Mouse (Mus musculus): ENCODE measurements around the gene Meis2. TPM values are rescaled to one million over a fixed set of nuclear protein-coding genes. Genes with fewer than 3 reads are reported as not detected.

The Meis2 gene
- polyA plus RNA-seq, 1 experiment from 2014 or later: 92.0 TPM

- peak; percentile 61 for ATAC-seq (ENCODE audit: low read depth)
- peaks cover 16% of the 10 kb centered on the region for H3K4me1 ChIP-seq (replicated peaks)
These were observed 252.3 kb downstream of the Meis2 start for GRCm38 (mm10) chr2:115813316-115813715.

More at GRCm38 (mm10) chr2:115813316-115813715, 252.3 kb downstream of the Meis2 start:
- Histone ChIP-seq H3K9ac (no peak overlapping the region), H3K27ac (replicated peaks) (no peak overlapping the region), H3K9me3 (no peaks in the 10 kb centered on the region), H3K4me2 (peak overlapping the region; percentile 49), H3K36me3 (no peaks in the 10 kb centered on the region), H3K27me3 (no peaks in the 10 kb centered on the region), H3K4me3 (no peak overlapping the region)
- 11% methylated on average over 11 of the region's 11 CpGs for whole genome bisulfite sequencing
